Mouse (Mus musculus) liver, adult (tissue): ENCODE results near the gene Ccnc.

Experiments used
- GATA4 ChIP-seq: IDR thresholded peaks from 2 replicates; pipeline ENCODE4 v1.6.1; 2014; ENCODE audit warnings: mild to moderate bottlenecking, low read length; ENCODE audit not compliant: insufficient replicate concordance

Gene Ccnc

DNA sequence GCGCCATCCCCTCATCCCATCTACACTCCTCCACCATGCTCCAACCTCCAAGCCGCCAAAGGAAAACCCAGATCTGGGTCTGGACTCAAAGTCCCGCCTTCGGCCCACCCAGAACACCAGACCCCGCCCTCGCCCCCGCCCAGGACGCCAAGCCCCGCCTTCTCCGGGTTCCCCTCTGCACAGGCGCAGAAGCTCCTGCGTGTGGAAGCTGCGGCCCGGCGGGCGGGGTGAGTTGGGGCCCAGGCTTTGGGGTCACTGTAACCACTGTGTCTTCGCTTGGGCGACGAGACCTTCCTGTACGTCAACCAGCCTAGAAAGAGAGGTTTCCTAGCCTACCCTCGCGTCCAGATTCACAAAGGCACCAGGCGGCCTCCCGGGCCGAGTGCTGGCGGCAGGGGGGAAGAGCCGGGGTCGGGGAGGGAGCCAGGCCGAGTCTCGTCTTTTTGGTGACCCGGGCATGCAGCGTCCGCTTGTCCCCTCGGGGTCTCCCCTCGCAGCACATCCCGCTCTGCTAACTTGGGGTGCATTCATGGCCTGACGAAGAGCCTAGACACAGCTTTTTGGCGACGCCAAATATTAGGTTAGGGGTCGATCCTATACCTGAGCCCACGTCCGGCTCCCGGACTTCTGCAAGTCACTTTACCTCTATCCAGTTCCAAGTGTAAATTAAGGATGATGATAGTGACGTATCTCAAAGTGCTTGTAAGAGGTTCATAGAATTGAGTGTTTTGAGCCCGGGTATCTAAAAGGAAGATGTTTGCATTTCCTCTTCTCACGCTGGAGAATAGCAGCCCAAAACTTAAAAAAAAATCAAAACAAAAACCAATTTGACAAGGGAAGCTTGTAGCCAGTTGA is 48.8 kb downstream of the Ccnc start:
- no peak for TF ChIP-seq GATA4

DNA sequence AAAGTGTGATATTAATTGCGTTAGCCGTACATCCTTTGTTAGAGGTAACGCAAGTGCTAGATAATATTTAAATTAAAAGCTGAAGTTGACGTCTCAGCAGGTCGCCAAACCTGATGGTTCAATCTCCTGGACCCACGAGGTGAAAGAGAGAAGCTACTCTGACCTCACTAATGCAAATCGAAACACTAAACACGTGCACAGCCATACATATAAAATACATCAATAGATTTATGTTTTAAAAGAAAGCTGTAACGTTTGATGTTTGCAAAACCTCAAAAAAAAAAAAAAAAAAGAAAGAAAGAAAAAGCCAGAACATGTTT is 49.4 kb downstream of the Ccnc start:
- no peak for TF ChIP-seq GATA4

DNA sequence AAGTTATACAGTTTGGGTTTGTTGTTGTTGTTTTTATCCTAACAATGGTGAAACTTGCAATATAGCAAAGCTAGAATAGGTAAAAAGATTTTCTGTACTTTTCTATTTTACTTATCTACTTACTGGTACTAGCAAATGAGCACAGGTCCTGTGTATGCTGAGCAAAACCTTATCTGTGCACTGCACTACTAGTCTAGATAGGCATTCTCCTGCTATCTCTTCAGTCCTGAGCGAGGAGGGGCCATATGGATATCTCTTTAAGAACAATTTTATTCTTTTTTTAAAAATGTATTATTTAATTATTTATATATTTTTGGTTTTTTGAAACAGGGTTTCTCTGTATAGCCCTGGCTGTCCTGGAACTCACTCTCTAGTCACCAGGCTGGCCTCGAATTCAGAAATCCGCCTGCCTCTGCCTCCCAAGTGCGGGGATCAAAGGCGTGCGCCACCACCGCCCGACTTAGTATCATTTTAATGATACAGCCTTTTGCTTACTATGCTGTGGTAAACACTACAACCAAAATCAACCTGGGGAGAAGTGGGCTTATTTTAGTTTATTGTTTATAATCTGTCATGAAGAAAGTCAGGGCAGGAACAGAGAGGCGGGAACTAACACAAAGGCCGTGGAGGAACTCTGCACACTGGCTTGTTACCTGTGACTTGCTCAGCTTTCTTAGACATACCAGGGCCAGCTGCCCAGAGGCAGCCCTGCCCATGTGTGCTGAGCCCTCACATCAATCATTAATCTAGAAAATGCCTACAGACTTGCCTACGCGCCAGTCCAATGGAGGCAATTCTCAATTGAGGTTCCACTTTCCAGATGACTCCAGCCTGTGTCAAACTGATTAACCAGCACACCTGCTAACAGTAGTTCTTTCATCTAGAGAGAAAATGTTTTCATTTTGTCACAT is 53.6 kb downstream of the Ccnc start:
- no peak for TF ChIP-seq GATA4

DNA sequence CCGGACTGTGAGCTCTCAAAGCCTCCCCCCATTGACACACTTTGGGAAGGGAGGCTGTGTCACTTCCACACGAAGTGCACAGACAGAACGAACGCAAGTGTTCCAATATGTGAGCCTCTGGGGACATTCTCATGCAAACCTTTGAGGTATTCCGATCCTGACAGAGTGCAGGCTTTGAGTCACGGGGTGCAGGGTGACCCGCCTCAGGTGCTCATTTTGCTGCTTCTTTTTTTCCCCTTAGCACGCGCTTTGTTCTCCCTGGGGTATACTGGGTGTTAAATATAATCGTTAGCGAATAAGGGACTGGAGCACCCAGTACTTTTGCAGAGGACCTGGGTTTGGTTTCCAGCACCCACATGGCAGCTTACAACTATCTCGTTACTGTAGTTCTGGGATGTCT is 58.8 kb downstream of the Ccnc start:
- no peak for TF ChIP-seq GATA4

DNA sequence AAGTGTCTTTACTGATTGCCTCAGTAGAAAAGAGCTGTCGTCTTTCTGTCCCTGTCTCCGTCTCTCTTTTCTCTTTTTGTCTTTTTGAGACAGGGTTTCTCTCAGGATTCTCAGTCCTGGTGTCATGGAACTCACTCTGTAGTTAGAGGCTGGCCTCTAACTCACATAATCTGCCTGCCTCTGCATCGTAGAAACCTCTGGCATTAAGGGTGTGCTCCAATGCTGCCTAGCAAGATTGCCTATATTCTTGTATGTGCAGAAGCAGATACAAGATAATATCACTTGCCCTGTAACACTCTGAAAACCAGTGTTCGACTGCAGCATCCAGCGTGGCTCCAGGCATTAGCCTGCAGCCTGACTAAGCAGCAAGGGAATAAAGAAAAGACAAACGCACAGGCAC is 61.4 kb downstream of the Ccnc start:
- TF ChIP-seq GATA4 = no peak

DNA sequence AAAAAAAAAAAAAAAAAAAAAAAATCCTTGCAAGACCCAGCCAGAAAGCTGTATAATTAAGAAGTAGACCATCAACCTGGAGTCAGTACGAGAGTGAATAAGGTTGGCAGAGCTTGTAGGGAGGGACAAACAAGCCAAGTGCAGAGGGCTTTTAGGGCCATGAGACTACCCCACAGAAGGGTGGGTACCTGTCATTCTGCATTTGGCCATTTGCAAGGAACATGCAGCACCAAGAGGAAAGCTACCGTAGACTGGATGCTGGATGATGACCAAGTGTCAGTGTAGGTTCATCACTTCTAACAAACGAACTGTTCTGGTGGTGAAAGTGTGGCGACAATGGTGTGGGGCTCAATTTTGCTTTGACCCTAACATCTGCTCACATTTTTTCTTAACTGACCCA is 62.3 kb downstream of the Ccnc start:
- no peak for TF ChIP-seq GATA4

DNA sequence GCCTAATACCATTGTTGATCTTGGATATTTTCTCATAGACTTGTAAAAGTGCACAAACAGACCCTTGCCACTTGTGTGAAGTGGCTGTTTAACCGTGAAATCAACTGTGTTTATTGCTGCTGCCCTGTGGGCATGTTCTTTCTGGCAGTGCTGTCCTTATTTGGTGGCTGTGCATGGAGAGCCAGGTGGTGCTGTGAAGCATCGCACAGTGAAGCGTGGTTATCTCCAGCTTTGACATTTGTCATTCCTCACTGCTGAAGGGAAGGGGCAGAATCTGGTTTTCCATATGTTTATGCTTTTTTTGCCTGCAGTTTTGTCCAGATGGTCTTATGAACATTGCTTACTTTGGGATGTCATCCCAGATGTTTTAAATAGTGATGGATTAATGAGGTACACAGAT is 66.1 kb downstream of the Ccnc start:
- no peak for TF ChIP-seq GATA4

DNA sequence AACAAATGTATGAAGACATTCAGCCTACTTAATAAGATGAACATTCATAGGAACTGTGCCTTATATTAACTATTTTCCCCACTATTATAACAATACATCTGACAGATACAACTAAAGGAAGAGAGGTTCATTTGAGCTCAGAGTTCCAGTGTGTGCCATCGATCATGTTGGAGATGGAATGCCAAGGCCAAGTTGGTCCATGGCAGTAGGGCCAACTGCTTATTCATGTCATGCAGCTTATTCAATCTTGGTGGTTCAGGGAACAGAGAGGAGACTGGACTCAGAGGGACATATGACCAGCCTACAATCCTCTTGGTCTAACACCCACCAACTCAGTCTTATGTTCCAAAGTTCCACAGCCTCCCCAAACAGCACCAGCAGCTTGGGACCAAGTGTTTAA is 73.5 kb downstream of the Ccnc start:
- TF ChIP-seq GATA4 = no peak

DNA sequence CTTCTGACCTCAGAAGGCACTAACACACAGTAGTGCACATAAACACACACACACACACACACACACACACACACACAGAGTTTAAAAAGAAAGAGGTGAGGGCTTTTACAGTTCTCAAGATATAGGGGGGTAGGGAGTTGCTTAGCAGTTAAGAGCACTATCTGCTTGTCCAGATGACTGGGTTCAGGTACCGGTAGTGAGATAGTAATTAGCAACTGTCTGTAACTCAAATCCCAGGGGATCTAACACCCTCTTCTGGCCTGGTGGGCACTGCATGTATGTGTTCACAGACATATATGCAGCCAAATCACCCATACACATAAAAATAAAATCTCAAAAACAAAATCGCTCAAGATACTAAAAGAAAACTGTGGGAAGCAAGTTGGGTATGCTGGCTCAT is 74.1 kb downstream of the Ccnc start:
- TF ChIP-seq GATA4 = no peak

DNA sequence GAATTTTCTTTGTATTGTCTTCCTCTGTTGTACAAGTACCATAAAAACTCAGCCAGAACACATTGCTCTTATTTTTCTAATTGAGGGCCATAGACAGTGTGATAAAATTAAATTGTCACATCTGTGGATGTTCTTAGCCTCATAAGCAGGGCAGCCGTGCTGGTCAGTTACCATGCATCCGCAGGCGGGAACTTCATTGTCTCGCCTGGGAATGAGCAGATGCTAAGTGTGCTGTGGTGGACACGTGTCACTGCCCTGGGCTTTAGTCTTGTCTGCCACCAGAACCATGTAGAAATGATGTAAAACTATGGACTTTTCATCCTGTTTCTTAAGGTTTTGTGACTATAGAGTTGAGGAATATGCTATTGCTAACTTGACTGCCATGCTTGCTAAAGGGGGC is 79.7 kb downstream of the Ccnc start:
- no peak for TF ChIP-seq GATA4
